Mouse (Mus musculus) kidney, embryonic 14.5 days (tissue): ENCODE measurements around the gene Rcan2. TPM values are rescaled to one million over a fixed set of nuclear protein-coding genes. Genes with fewer than 3 reads are reported as not detected.

Experiments
- ATAC-seq: fragments of 200-750 bp; cut with Nextera tagmentation; 2 replicates; pipeline ENCODE4 v1.8.0; 2017; ENCODE audit warnings: moderate number of reproducible peaks, mild to moderate bottlenecking, moderate TSS enrichment, moderate library complexity; ENCODE audit not compliant: low FRiP score, low TSS enrichment
- H3K27ac ChIP-seq: fragments of 300-500 bp; sonication (generic); 2 replicates; pipeline ENCODE4 v1.5.1; 2014; ENCODE audit warnings: low read depth, mild to moderate bottlenecking, low read length, moderate library complexity, mixed read lengths
- H3K27me3 ChIP-seq: fragments of 300-500 bp; sonication (generic); 2 replicates; pipeline ENCODE4 v1.6.1; 2014; ENCODE audit warnings: mild to moderate bottlenecking, low read length; ENCODE audit not compliant: control insufficient read depth, insufficient read depth
- H3K36me3 ChIP-seq: fragments of 300-500 bp; sonication (generic); 2 replicates; pipeline ENCODE4 v1.6.1; 2014; ENCODE audit warnings: low read length, mixed read lengths; ENCODE audit not compliant: control insufficient read depth, insufficient read depth
- H3K4me1 ChIP-seq: fragments of 300-500 bp; sonication (generic); 2 replicates; pipeline ENCODE4 v1.6.1; 2014; ENCODE audit warnings: low read length, mixed read lengths; ENCODE audit not compliant: control insufficient read depth, insufficient read depth
- H3K4me2 ChIP-seq: fragments of 300-500 bp; sonication (generic); replicated peaks from 2 replicates; pipeline ENCODE4 v1.6.1; 2014; ENCODE audit warnings: low read depth, mild to moderate bottlenecking, low read length
- H3K4me3 ChIP-seq: fragments of 300-500 bp; sonication (generic); 2 replicates; pipeline ENCODE4 v1.5.1; 2014; ENCODE audit warnings: mild to moderate bottlenecking, low read length
- H3K9ac ChIP-seq: fragments of 300-500 bp; sonication (generic); 2 replicates; pipeline ENCODE4 v1.6.1; 2014; ENCODE audit warnings: low read depth, mild to moderate bottlenecking, low read length, moderate library complexity
- H3K9me3 ChIP-seq: fragments of 300-500 bp; sonication (generic); 2 replicates; pipeline ENCODE4 v1.6.1; 2016; ENCODE audit warnings: low read length; ENCODE audit not compliant: control insufficient read depth
- WGBS: fragments of 180-500 bp; shearing (Covaris S2); extraction: QIAGEN DNeasy Blood & Tissue Kit; methylation state at CpG from one replicate; pipeline ENCODE4 v1.1.7; 2014; 5-methylcytosine and 5-hydroxymethylcytosine counted together
- polyA plus RNA-seq: library from polyadenylated mRNA; unstranded; fragments of >200 nt; fragmentation: Nextera tagmentation; extraction: Ambion mirVana; gene quantifications from 2 replicates; pipeline ENCODE4 v1.2.1, GENCODE M21; 2014

Gene Rcan2
- polyA plus RNA-seq, 1 experiment from 2014 or later, result 3.0 TPM

DNA sequence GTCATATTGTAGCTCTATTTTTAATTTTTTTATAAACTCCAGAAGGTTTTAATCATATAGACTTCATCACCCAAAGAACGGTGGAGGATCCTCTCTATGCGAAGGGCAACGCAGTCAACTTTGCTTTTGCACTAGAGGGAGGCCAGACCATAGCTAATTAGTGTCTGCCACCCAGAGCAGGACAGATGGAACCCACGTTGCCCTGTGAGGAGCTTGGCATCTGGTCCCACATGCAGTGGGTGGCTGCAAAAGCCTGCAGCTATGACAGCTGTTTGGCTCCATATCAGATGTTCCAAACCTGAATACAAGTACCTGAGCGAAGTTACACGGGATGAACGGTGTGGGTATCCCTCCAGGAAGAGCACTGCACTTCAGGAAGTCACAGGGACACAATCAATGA, 86.8 kb downstream of the Rcan2 start:
- Histone ChIP-seq H3K27me3 (no peaks in the 10 kb centered on the region), H3K9me3 (no peaks in the 10 kb centered on the region), H3K9ac (no peak overlapping the region), H3K4me2 (no peak overlapping the region), H3K27ac (no peak overlapping the region), H3K36me3 (no peaks in the 10 kb centered on the region), H3K4me1 (no peaks in the 10 kb centered on the region), H3K4me3 (no peak overlapping the region)
- 84% methylated on average over 7 of the region's 7 CpGs for WGBS
- no peak for ATAC-seq

DNA sequence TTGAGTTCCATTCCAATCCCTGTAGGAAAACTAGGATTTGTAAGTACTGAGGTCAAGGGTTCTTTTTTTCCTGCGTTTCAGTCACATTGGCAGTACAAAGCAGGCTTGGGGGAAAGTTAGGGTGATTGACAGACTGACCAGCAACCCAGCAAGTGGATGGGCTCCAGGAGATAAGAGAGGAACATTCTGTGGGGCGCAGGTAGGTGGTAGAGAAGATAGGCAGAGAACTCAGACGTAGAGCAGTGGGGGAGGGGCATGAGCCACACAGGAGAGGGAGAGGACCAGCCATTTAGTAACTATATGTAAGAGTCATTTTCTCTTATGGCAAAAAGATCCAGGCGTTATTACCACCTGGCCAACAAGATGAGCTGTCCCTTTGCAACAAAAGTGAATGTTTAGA, 96.2 kb downstream of the Rcan2 start:
- no peaks in the 10 kb centered on the region for H3K4me1 ChIP-seq
- no peaks in the 10 kb centered on the region for H3K9me3 ChIP-seq
- H3K4me3 ChIP-seq, result no peak overlapping the region
- no peak for ATAC-seq
- no peaks in the 10 kb centered on the region for H3K27me3 ChIP-seq
- H3K27ac ChIP-seq, result no peak overlapping the region
- H3K36me3 ChIP-seq, result no peaks in the 10 kb centered on the region
- H3K4me2 ChIP-seq, result no peak overlapping the region
- no peak overlapping the region for H3K9ac ChIP-seq
- WGBS, result 86% methylated on average over 4 of the region's 4 CpGs

DNA sequence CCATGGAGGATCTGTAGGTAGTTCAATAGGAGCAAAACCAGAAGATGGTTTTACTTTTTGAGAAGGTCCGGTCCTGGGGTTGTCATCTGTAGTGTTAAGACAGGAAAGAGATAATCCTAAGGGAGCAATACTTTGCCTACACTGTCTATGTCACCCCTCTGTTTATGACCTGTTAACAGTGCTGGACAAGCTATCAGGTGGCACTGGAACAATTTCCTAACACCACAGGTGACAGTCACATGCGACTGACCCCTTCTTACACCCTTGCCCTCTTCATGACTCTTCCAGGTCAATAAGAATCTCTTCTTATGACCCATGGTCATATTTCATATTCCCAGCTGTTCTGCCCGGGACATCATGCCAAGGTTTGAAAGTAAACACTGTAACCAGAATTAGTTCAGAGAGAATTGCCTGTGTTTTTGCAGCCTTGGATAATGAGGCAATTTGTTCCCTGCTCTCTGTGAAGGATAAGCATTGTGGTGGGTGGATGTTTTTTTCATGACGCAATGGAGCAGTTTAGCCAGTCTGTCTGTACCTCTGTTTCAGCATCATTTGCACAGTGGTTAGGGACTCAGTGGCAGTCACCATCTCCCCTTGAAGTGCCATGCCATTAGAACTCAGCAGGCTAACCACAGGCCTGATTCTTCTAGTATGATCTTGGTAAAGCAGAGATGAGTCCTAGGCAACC, 98.4 kb downstream of the Rcan2 start:
- ATAC-seq, result no peak
- WGBS, result 68% methylated on average over 4 of the region's 4 CpGs

DNA sequence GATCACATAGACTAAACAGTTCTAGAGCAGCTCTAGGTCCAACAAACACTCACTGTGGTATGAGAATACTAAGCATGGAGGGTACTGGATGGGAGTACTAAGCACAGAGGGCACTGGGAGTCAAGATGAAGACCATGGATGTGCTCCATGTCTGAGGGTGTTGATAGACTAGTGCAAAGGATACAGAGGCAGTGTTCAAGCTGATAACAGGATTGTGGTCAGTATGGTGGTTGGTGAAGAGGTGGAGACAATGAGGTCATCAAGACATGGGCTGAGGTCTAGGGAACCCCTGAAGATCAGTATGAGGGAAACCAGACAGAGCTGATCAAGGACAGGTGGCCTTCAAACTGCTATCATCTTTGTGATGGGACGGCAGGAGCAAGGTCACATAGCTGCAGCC, 99.0 kb downstream of the Rcan2 start:
- Histone ChIP-seq H3K4me3 (no peak overlapping the region), H3K9ac (no peak overlapping the region), H3K9me3 (no peaks in the 10 kb centered on the region), H3K27me3 (no peaks in the 10 kb centered on the region), H3K27ac (no peak overlapping the region), H3K36me3 (no peaks in the 10 kb centered on the region), H3K4me1 (no peaks in the 10 kb centered on the region), H3K4me2 (no peak overlapping the region)
- no peak for ATAC-seq
- WGBS, result 87% methylated on average over 1 of the region's 1 CpGs

More for the DNA sequence above, 98.4 kb downstream of the Rcan2 start:
- H3K9ac ChIP-seq, result no peak overlapping the region
- H3K27me3 ChIP-seq, result no peaks in the 10 kb centered on the region
- H3K4me3 ChIP-seq, result no peak overlapping the region
- no peaks in the 10 kb centered on the region for H3K4me1 ChIP-seq
- H3K36me3 ChIP-seq, result no peaks in the 10 kb centered on the region
- H3K4me2 ChIP-seq, result no peak overlapping the region
- H3K27ac ChIP-seq, result no peak overlapping the region
- H3K9me3 ChIP-seq, result no peaks in the 10 kb centered on the region

DNA sequence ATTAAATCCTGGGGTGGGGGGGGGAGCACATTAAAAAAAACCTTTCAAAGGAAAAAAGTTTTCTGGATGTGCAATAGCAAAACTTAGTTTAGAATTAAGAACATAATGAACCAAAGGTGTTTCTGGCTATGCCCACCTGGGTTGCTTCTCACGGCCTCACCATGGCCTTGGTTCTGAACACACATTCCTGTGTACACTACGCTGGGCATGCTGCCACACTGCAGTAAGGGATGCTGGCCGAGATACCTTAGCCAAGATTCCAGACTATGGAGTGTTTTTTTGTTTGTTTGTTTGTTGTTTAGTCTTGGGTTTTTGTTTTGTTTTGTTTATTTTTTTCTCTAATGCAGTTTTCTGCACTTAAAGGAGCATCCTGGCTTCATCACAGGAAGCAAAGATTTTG, 100.3 kb downstream of the Rcan2 start:
- ATAC-seq, result no peak
- no peak overlapping the region for H3K4me3 ChIP-seq
- 92% methylated on average over 3 of the region's 3 CpGs for WGBS
- no peaks in the 10 kb centered on the region for H3K27me3 ChIP-seq
- no peak overlapping the region for H3K9ac ChIP-seq
- H3K4me1 ChIP-seq, result no peaks in the 10 kb centered on the region
- no peaks in the 10 kb centered on the region for H3K9me3 ChIP-seq
- no peaks in the 10 kb centered on the region for H3K36me3 ChIP-seq
- H3K4me2 ChIP-seq, result no peak overlapping the region
- no peak overlapping the region for H3K27ac ChIP-seq

DNA sequence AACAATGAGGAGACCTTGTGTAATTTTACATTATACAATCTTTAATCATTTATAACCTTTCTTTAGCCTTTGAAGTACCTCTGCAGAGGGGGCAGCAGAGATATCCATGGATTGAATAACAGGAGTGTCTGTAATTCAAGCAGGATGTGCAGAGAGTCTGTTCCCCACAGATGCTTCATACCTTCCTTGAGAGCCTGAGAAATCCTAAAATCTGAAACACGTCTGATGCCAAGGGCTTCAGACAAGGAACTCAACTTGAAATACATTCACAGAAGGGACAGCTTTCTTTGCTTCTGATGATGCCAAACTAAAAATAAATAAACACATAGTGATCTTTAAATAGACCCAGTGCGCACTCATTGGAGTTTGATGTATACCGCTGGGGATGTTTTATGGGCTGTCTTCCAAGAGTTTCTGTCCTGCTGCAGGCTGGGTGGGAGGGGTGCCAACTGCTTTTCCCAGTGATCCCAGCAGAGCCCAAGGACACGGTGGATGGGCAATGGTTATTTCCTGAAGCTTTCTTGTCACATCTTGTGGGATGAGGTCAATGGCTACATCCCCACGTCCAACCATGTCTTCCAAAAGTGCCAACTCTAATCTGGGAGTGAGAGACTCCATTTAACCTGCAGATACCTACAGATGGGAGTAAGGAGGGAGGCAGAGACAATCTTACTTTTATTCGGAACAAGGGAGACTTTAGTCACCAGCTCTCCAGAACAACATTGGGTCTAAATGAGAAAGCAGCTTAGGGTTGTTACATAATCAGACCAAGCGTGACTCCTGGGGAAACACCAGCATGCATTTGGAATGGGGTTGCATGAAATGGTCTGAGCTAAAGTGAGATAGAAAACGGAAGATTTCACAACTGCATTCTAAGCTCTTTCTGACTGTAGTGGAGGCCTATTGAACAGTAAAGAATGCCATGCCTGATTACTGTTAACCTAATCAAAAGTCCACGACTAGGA, 102.9 kb downstream of the Rcan2 start:
- no peak overlapping the region for H3K27ac ChIP-seq
- no peak overlapping the region for H3K4me3 ChIP-seq
- H3K36me3 ChIP-seq, result no peaks in the 10 kb centered on the region
- WGBS, result 49% methylated on average over 9 of the region's 9 CpGs
- ATAC-seq, result no peak
- H3K27me3 ChIP-seq, result no peaks in the 10 kb centered on the region
- H3K9me3 ChIP-seq, result no peaks in the 10 kb centered on the region
- H3K4me1 ChIP-seq, result no peaks in the 10 kb centered on the region
- no peak overlapping the region for H3K4me2 ChIP-seq
- no peak overlapping the region for H3K9ac ChIP-seq

DNA sequence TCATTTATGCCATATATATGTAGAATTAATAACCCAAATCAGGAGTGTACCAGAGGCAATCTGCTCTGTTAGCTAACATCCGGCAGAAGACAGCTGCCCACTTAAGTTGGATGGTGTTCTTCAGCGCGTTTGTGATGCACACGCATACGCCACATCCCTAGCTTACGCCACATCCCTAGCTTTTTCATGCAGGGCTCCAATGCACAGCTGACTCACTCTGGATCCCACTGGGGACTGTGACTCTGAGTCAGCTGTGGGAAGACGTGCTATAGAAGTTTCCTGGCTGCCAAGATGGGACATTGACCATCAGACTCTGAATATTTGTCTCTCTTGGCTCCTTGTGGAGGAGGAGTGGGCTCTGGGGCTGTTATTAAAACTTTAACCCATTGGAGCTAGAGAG, 103.7 kb downstream of the Rcan2 start:
- Histone ChIP-seq H3K27me3 (no peaks in the 10 kb centered on the region), H3K9me3 (no peaks in the 10 kb centered on the region), H3K9ac (no peak overlapping the region), H3K4me2 (no peak overlapping the region), H3K4me1 (no peaks in the 10 kb centered on the region), H3K4me3 (no peak overlapping the region), H3K36me3 (no peaks in the 10 kb centered on the region), H3K27ac (no peak overlapping the region)
- 89% methylated on average over 7 of the region's 7 CpGs for WGBS
- ATAC-seq, result no peak

DNA sequence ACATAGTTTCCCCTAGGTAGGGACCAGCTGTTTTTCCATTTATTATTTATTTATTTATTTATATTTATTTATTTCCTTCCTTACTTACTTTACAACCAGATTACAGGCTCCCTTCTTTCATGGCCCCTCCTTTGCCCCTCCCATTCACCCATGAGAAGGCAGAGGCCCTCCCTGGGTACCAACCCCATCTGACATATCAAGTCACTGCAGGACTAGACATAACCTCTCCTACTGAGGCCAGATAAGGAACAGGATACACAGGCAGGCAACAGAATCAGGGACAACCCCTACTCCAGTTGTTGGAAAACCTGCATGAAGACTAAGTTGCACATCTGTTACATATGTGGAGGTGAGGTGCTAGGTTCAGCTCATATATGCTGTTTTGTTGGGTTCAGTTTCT, 105.6 kb downstream of the Rcan2 start:
- no peak for ATAC-seq
- Histone ChIP-seq H3K4me2 (no peak overlapping the region), H3K9ac (no peak overlapping the region), H3K36me3 (no peaks in the 10 kb centered on the region), H3K27ac (no peak overlapping the region), H3K9me3 (no peaks in the 10 kb centered on the region), H3K4me1 (no peaks in the 10 kb centered on the region), H3K4me3 (no peak overlapping the region), H3K27me3 (no peaks in the 10 kb centered on the region)

DNA sequence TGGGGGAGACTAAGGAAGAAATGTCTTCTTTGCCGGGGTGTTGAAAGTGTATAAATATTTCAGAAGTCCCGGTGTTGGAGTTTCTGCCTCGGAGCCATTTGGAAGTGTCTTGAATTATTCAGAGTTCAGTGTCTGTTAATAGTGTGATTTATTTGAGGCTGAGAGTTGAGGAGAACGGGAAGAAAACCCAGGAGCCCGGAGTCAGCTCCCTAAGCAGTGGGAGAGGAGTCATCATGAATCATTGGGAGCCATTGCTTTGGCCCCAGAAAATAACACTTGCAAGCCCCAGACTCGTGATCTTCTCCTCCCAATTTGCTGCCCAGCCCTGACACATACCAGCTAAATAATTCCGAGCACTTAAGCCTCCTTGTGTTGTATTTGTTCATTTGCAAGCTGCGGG, 115.0 kb downstream of the Rcan2 start:
- no peaks in the 10 kb centered on the region for H3K27me3 ChIP-seq
- H3K4me1 ChIP-seq, result no peaks in the 10 kb centered on the region
- H3K36me3 ChIP-seq, result no peaks in the 10 kb centered on the region
- H3K4me3 ChIP-seq, result no peak overlapping the region
- H3K9ac ChIP-seq, result no peak overlapping the region
- H3K9me3 ChIP-seq, result no peaks in the 10 kb centered on the region
- H3K27ac ChIP-seq, result no peak overlapping the region
- no peak overlapping the region for H3K4me2 ChIP-seq
- WGBS, result 39% methylated on average over 8 of the region's 8 CpGs
- no peak for ATAC-seq
